Mouse (Mus musculus): ENCODE results near the gene Cpeb1.
A peak's percentile ranks its signal among the peaks of the same experiment; 100 is the strongest.

The Cpeb1 gene

DNA sequence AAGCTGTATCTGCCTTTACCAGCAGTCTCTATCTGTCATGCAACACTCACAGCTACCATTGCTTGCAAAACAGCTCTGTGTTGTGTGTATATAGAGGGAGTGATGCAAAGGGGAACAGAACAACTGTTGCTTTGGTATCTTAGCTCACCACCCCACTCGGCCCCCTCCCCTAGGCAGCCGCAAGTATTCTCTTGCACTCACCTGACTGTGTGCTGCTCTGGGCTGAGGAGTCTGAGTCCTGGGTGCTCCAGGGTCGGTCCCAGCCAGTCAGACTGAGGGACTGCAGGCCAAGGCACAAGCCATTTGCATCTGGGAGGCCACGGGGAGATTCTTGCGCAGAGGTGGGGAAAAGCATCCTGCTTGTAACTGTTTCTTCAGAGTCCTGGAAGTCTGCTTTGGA is 83.5 kb downstream of the Cpeb1 start:
- no peak for DNase-seq (ENCODE audit: low read depth, low spot score)

DNA sequence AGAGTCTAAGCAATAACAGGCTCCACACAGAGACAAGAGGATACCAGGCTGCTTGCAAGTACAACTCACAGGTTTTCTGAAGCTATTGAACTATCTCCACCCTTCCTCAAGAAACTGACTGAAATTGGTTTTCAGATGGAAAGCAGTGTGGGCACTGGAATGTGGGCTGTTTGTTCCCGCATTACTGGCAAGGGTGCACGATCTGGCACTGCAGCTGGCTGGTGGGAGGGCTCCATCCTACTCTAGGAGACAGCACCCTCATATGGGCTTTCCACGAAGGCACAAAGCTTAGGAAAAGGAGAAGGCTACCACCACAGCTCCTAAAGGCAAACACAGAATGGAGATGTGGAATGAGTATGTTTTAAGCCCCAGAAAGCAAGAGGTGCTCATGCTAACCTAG is 85.5 kb downstream of the Cpeb1 start:
- DNase-seq (ENCODE audit: low read depth, low spot score): no peak

DNA sequence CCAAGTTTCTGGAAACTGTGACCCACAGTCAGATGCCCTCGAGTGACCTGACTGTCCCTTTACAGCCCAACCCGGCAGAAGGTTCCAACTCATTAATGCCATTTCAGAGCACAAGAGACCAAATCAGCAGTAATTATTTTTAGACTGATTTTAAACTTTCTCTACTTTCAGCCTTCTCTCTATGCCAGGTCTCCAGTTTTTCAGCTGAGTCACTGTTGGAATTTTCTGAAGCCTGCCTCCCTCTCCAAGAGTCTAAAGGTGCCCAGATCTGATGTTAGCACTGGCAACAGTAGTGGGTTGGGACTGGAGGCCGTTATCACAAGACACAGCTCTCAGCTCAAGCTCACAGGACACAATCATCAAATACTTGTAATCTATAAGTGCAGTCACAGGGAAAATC is 87.3 kb downstream of the Cpeb1 start:
- no peak for DNase-seq (ENCODE audit: low read depth, low spot score)

DNA sequence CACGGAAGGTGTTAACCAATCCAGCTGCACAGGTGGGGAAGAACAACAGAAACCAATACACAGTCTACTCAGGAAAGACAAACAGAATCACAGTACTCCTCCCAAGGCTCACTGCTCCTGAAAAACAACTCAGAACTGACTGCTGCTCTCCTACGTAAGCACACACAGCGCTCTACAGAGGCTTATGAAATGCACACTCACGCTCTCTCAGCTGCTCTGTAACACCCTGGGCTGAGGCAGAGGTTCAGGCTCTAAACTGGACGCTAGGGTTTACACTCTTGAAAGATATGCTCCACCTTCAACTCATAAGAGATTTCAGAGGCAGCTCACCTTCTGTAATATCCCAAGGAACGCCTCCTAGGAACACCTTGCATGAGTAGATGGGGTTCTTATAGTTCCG is 98.3 kb downstream of the Cpeb1 start:
- DNase-seq (ENCODE audit: low read depth, low spot score): no peak

DNA sequence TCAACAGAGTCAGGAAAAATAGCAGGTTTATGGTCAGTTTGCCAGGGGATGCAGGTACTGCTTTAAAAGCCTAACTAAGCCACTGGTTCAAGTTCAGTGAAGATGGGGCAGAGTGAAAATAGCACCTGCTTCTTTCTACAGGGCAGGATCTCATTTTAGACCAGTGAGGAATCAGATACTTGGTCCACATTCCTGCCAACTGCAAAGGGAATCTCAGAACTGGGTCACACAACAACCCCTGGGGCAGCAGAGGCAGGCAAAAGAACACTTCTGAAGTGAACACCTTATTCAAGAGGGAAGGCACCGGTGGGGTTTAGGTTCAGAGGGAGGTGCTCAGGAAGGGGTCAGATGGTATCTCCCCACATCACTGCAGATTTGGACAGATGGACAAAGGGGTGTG is 98.9 kb downstream of the Cpeb1 start:
- no peak for DNase-seq (ENCODE audit: low read depth, low spot score)

DNA sequence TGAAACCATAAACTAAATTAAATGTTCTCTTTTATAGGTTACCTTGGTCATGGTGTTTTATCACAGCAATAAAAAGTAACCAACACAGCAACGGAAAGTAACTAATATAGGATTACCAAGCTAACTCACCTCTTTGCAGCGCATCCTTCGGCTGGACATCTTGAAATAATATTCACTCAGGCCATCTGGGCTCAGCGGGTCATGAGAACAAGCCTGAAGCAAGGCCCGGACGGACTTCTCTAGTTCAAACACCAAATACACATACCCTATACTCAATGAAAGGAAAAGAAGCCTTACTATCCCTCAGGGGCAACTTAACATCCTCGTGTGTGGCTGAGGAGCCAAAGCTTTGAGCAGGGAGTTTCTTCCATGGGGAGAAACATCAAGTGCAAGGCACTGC is 99.5 kb downstream of the Cpeb1 start:
- DNase-seq (ENCODE audit: low read depth, low spot score): no peak

DNA sequence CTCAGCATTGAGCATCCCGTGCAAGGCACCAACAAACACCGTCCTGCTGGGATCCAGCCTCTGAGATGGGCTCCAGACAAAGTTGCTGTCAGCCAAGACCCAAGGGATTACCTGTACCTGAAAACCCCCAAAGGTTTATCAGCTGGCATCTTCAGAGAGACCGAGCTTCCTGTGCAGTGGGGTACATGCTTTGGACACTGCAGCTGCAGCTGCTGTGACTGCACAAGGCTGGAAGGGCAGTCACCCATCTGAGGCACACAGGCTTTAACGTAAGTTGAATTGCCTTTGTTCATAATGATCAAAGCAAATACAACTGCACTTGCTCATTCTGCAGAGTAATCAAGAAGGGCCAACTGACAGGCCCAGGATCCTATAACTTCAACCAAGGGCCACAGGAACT is 103.4 kb downstream of the Cpeb1 start:
- no peak for DNase-seq (ENCODE audit: low read depth, low spot score)

DNA sequence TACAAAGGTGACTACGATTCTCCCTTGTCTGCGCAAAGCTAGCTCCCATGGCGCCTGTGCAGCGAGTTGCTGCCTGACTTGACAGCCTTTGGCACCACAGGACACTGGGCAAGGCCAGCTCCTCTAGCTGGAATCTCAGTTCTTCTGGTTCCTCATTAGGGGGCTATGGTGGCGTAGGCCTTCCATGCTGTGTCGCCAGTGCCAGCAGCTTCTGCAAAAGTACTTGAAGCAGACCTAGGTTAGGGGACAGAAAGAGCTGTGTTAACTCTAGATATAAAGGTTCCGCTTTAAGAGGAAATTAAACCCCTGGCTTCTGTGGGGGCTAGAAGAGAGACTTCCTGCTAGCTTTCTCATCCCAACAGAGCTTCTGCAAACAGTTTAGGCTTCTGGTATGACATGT is 107.1 kb downstream of the Cpeb1 start:
- DNase-seq (ENCODE audit: low read depth, low spot score): no peak

DNA sequence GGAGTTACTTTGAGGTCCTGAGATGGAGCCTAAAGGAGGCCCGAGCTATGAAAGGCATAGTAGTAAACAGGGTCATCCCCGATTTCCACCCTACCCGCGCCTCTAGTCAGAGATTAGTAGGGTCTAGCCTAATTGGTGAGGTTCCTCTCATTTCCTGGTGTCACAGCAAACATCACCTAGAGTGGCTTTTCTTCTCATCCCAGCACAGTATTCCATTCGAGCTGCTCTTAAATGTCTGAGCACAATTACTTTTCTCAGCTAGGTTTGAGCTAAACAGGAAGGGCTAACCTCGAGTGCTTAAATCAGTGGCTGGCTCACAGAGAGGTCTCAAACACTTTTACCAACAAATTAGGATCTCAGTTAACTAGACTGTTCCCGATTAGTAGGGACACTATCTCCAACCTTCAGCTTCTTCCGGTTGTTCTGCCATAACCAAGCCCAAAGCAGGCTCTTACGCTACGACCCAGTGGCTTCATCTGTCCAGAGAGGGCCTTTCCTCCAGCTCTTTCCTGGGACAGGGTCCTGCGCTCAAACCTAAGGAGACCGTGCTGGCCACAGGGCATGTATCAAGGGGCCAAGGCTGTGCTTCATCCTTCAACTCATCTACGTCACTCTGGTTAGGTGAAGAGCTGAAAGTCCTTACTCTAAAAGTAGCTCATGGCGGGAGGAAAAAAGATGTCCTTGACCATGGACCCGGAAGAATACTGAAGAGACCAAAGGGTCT is 109.7 kb downstream of the Cpeb1 start:
- no peak for DNase-seq (ENCODE audit: low read depth, low spot score)

DNA sequence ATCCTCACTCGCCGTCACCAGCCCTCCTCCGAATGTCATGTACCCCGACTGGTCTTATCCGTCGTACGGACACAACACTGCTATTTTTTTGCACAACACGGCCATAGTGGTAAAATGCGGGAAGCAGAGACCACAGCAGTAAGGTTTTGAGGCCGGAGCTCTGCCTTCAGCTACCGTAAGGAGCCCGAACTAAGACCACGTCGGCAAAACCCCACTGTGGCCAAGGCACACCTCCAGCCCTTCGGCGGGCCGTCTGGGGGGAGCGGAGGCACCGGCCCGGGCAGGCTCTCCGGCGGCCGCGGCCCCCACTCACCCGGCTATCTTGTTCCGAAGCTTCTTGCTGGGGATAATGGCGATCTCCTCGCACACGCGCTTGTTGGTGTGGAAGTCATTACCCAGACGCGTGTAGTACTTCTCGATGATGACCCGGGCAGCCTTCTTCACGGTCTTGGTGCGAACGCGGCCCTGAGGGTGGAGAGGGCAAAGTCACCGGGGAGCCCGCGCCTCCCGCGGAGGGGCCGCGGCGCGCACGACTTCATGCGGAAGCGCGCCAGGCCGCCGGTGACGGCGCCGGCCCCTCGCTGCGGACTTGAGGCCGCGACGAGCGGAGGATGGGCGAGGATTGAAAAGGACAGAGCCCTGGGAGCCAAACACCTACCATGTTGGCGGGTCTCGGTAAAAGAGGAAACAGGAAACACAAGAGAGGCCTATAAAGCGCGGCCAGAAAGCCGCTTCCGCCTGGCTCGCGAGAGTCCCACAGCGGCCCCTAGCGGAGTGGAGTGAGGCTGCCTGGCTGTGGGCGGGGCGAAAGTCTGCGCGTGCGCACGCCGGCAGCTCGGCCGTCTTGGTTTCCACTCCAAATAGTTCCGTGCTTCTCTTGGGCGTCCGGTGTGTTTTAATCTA is 110.5 kb downstream of the Cpeb1 start, which contains the start of gene Rps17:
TSS of gene Rps17 (minus strand) at position 711 of the 903 bp plus-strand sequence.
- peak; percentile 98 for DNase-seq (ENCODE audit: low read depth, low spot score)

DNA sequence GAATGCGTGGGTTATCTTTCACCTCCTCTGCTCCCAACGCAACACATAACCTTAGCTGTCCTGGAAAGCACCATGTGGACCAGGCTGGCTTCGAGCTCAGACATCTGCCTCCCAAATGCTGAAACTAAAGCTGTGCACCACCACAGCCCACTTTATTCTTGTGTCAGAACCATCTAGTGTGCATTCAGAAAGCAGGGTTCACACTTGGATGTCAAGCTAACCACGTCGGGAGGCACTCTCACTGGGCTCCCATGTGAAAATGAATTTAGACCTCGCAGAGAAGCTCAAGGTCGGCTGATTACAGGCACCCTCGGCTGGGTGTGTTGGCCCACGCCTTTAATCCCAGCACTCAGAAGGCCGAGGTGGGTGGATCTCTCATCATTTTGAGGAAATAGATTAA is 111.4 kb downstream of the Cpeb1 start:
- DNase-seq (ENCODE audit: low read depth, low spot score): no peak

DNA sequence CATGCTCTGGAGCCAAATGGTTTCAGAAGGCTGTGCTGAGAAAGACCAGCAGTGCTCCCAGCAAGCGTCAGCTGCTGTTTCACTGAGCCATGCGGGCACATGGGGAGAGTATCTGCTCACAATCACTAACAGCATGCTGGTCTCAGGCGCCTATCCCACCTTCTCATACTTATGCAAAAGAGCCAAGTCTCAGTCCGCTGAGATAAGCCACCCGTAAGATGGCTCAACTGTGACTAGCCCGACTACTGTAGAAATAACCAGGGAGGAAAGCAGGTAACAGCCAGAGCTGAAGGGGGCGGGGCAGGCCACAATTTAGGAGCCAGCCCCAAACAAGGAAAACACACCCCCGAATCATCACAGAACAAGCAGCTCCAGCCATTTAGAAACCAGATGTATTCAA is 111.9 kb downstream of the Cpeb1 start:
- DNase-seq (ENCODE audit: low read depth, low spot score): no peak

DNA sequence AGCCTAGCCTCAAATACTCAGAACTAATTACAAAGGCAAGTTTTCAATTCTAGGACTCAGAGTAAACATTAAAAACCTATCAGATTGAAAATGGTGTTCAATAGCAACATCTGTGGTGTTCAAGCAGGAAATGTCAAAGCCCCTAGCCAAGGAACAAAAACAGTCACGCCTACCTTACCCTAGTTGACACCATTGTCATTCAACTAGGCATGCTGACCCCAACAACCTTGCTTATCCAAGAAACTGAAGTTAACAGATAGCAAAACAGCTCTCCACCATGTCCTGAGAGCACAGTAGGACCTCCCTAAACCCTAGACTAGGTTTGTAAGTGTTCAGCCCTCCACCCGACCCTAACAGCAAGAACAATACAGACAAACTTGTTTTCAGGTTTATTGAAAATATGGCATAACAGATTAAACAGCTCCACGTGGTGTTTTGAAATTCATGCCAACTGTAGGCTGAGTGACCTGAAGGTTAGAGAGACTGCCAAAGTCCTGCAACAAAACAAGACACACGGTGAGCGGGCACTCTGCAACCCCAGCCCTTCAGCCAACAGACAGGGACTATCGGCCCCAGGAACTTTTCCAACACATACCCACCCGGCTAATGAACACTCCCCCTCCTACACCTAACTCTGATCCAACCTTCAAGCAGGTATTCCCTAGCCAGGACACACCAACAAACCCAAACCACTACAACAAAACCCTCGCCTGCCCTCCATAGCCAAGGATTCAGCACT is 112.7 kb downstream of the Cpeb1 start:
- DNase-seq (ENCODE audit: low read depth, low spot score): no peak

DNA sequence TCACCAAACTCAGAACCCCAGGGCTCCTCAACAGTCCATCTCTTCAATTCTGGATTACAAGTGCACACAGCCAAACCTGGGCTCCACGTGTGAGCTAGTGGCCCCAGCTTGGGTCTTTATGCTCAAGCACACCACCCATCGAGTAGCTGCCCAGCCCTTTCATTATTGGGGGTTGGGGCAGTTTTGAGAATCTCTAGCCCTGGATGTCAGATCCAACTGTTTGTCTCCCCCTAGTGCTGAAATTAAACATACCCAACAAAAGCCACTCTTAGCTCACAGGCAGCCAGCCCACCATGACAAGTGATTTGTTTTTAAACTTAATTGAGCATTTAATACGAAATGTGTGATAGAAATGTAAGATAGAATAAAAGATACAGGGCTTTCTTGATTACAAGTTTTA is 113.7 kb downstream of the Cpeb1 start:
- DNase-seq (ENCODE audit: low read depth, low spot score): peak; percentile 69

DNA sequence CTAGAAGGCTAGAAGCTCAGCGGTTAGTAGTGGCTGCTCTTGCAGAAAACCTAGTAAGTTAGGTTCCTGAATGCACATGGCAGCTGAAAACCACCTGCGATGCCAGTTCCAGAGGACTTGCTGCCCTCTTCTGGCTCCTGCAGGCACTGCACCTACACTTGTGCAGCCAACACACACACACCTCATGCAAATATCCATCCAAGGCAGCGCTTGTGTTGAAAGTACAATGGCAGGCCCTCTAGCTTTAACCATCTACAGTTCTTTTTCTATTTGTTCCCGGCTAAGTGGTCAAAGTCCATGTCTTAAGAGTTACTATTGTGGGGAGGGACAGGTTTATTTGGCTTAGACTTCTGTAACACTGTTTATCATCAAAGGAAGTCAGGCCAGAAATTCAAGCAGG is 115.5 kb downstream of the Cpeb1 start:
- DNase-seq (ENCODE audit: low read depth, low spot score): peak; percentile 82

DNA sequence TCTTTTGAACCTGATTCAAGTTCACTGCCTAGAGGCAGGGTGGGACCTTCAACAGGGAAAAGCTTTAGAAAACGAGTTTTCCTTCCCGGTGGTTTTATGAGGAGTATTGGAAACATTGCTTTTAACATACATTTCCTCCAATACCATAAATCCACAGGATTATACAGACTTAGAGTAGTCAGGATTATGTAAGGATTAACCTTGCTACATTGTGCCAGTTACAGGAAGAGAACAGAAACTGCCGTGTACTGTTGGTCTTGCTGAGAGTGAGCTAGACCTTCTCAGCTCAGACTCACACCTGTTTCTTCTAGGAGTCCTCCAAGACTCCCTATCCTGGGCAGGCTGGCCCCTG is 116.8 kb downstream of the Cpeb1 start:
- no peak for DNase-seq (ENCODE audit: low read depth, low spot score)

DNA sequence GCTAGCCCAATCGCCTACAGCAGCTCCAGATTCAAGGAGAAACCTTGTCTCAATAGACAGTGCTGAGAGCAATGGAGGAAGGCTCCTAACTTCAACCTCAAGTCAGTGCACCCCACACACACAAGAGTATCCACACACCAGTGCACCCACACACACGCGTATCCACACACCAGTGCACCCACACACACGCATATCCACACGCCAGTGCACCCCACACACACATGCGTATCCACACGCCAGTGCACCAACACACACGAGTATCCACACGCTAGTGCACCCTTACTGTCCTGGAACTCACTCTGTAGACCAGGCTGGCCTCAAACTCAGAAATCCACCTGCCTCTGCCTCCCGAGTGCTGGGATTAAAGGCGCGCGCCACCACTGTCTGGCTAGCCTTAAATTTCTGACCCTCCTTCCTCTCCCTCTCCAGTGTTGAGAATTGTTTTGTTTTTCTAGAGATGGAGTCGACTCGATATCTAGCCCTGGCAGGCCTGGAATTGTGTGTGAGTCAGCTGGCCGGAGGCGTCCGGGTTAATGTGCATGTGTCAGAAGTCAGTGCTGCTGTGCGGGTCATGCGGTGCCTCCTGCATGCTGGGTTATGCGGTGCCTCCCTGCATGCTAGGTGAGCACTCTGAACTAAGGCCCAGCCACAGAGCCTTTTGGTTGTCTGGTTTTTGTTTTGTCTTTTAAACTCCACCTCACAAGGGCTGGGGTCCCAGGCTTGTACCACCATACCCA is 117.3 kb downstream of the Cpeb1 start:
- no peak for DNase-seq (ENCODE audit: low read depth, low spot score)

DNA sequence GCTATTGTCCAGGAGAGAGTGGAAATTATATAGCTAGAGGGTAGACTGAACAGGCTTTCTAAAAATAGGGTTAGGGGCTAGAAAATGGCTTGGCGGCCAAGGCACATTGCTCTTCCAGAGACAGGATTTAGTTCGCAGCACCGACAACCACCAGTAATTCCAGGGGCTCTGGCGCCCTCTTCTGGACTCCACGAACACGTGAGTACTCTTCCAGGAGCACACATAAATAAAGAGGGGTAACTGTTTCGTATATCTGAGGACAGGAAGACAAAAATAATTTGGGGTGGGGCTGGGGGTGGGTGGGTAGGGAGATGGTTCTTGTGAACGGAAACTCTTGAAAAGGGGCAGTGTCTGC is 118.9 kb downstream of the Cpeb1 start:
- peak; percentile 71 for DNase-seq (ENCODE audit: low read depth, low spot score)

DNA sequence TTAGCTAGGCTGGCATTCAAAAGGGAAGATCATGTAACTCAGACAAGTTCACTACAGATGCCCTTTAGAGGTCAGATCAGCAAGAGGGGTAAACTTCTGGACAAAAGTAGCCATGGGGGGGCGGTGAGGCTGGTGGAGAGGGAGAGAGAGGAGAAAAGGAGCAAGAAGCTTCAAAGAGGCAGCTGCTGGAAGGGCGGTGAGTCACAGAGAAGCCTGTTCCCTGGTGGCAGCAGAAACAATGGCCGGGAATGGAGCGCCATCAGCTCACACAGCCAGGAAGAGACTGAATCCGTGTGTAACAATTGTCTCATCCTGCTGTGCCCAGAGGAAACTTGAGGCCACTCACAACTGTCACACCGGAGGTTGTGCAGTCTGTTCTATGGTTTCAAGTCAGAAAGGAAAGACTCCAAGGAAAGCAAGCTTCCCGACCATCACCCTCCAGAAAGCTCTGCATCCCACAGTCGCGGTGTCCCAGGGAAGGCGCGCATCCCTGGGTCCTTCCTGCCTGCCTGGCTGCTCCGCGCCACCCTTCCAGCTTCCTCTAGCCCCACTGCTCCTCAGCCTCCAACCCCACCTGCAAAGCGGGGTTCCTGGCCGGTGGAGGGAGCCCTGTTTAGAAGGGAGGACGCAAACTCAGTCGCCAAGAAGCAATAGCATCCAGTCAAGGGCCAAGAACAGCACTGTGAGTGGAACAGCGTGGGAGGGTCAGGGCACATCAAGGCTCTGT is 119.4 kb downstream of the Cpeb1 start:
- DNase-seq (ENCODE audit: low read depth, low spot score): no peak

DNA sequence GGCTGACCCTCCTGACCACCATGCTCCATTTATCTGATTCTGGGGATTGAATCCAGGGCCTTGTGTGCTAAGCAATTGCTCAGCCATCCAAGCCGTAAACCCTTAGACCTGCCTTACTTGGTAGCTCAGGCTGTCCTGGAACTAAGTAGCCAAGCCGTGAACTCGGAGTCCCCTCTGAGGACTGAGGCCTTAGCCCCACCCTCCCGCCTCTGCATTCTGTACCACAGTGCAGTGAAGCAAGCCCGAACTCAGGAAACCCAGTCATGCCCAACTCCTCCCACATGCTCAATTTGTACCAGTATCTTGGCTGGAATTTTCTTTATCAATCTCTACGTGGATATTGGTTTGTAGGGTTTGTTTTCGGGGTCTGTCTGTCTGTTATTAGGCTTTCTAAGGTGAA is 123.4 kb downstream of the Cpeb1 start:
- no peak for DNase-seq (ENCODE audit: low read depth, low spot score)

DNA sequence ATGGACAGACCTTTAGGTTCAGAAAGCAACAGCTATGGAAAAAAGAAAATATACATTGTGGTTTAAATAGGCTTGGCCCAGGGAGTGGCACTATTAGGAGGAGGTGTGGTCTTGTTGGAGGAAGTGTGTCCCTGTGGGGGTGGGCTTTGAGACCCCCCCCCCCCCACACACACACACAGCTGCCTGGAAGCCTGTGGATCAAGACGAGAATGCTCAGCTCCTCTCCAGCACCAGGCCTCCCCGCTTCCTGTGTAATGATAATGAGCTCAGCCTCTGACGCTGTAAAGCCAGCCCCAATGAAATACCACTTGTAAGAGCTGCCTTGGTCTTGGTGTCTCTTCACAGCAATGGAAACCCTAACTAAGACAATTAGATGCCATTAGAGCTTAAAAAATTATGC is 124.5 kb downstream of the Cpeb1 start:
- DNase-seq (ENCODE audit: low read depth, low spot score): no peak
